28 mouse cellular contexts compared by ENCODE assay signal in genomic region chr12:12548688-12549087, GRCm38 (mm10).
DNase-seq lines count a peak whose midpoint lies in the region; ATAC-seq and TF ChIP-seq lines count a peak whose summit lies in the region.
"Had no signal": no experiment of that assay in that cellular context is flagged by ENCODE, and none has a peak within 500 bp of the region (broad histone marks: within the 10 kb centered on the region; RNA-seq: fewer than 3 reads in every experiment).

No protein-coding gene starts in this region.

- peak overlapping the region; percentile 48 for H3K27ac ChIP-seq in heart, embryonic 13.5 days (replicated peaks)
- no peak overlapping the region for H3K27ac ChIP-seq in lung, embryonic 14.5 days (ENCODE audit: low read depth)
- H3K27ac ChIP-seq in lung, postnatal 0 days (ENCODE audit: low read length): no peak overlapping the region
- H3K27ac ChIP-seq in embryonic fibroblast, embryonic 13.5 days (ENCODE audit: insufficient read depth, low read length): peak overlapping the region; percentile 61; the same call in 1 of the 2 replicates
- H3K27ac ChIP-seq in limb, embryonic 14.5 days (replicated peaks; ENCODE audit: low read depth, low read length): no peak overlapping the region
- H3K27ac ChIP-seq: embryonic facial prominence, embryonic 15.5 days; forebrain, embryonic 15.5 days; hindbrain, embryonic 12.5 days; hindbrain, postnatal 0 days; intestine, embryonic 15.5 days; kidney, postnatal 0 days; midbrain, embryonic 13.5 days; neural tube, embryonic 13.5 days had no signal

- no peak for ATAC-seq in heart, embryonic 13.5 days (ENCODE audit: extremely low read depth, insufficient number of reproducible peaks, low FRiP score, low TSS enrichment)
- ATAC-seq in lung, embryonic 14.5 days (ENCODE audit: insufficient read depth): peak; percentile 63
- ATAC-seq in lung, postnatal 0 days: no peak
- no peak for ATAC-seq in limb, embryonic 14.5 days (ENCODE audit: low FRiP score, low read depth)
- ATAC-seq: CD4-positive, CD25-positive, alpha-beta regulatory T cell, adult 4 months; forebrain, embryonic 15.5 days; hindbrain, postnatal 0 days; intestine, embryonic 15.5 days; midbrain, embryonic 13.5 days had no signal

- H3K4me3 ChIP-seq in heart, embryonic 13.5 days: no peak overlapping the region
- H3K4me3 ChIP-seq in lung, embryonic 14.5 days (ENCODE audit: low read depth, low read length): no peak overlapping the region
- no peak overlapping the region for H3K4me3 ChIP-seq in lung, postnatal 0 days (ENCODE audit: low read depth, low read length)
- H3K4me3 ChIP-seq in embryonic fibroblast, embryonic 13.5 days (ENCODE audit: insufficient read depth, low read length): no peak overlapping the region
- no peak overlapping the region for H3K4me3 ChIP-seq in limb, embryonic 14.5 days (replicated peaks; ENCODE audit: low read length)
- H3K4me3 ChIP-seq: embryonic facial prominence, embryonic 15.5 days; forebrain, embryonic 15.5 days; heart, embryonic 12.5 days; hindbrain, embryonic 12.5 days; intestine, embryonic 15.5 days; midbrain, embryonic 13.5 days; neural tube, embryonic 13.5 days had no signal

- DNase-seq in heart, adult 18-20 months: no peak
- DNase-seq in lung, embryonic 14.5 days: peak; percentile 23
- DNase-seq in lung, postnatal 0 days (ENCODE audit: low spot score): no peak
- peak; percentile 38 for DNase-seq in limb, embryonic 14.5 days (ENCODE audit: low spot score)
- no peak for DNase-seq in frontal cortex, adult 2 months (ENCODE audit: extremely low spot score in 1 of 2, low spot score in 1 of 2)
- DNase-seq: adrenal gland, postnatal 14 days; cerebellum, adult 11-12 months; cerebellum, adult 9-11 months; gastrocnemius, postnatal 10 days; heart, postnatal 36 days; kidney, adult 2 months; kidney, postnatal 4 days; liver; right cerebral cortex, postnatal 4 days; thymus, adult 2 months; thymus, postnatal 36 days had no signal

- no peak overlapping the region for H3K4me2 ChIP-seq in heart, embryonic 13.5 days
- H3K4me2 ChIP-seq in lung, embryonic 14.5 days: no peak overlapping the region
- H3K4me2 ChIP-seq in lung, postnatal 0 days (replicated peaks; ENCODE audit: low read depth, low read length): no peak overlapping the region
- no peak overlapping the region for H3K4me2 ChIP-seq in limb, embryonic 14.5 days (replicated peaks; ENCODE audit: low read depth, low read length, severe bottlenecking)
- H3K4me2 ChIP-seq: embryonic facial prominence, embryonic 15.5 days; forebrain, embryonic 15.5 days; heart, embryonic 12.5 days; hindbrain, embryonic 12.5 days; intestine, embryonic 15.5 days; midbrain, embryonic 13.5 days; neural tube, embryonic 13.5 days had no signal

- no peak for TF ChIP-seq CTCF in lung, embryonic 14.5 days (IDR thresholded peaks at IDR 0.05; ENCODE audit: low read depth)
- TF ChIP-seq CTCF in lung, postnatal 0 days (IDR thresholded peaks at IDR 0.05): no peak
- no peak for TF ChIP-seq CTCF in embryonic fibroblast, embryonic 13.5 days (IDR thresholded peaks at IDR 0.05; ENCODE audit: borderline replicate concordance, insufficient read depth, low read length)

- no peak overlapping the region for H3K9ac ChIP-seq in heart, embryonic 13.5 days
- no peak overlapping the region for H3K9ac ChIP-seq in lung, embryonic 14.5 days
- no peak overlapping the region for H3K9ac ChIP-seq in lung, postnatal 0 days (replicated peaks; ENCODE audit: low read depth)
- H3K9ac ChIP-seq in limb, embryonic 14.5 days (ENCODE audit: low read depth, low read length, severe bottlenecking): no peak overlapping the region
- H3K9ac ChIP-seq: embryonic facial prominence, embryonic 15.5 days; forebrain, embryonic 15.5 days; heart, embryonic 12.5 days; hindbrain, embryonic 12.5 days; intestine, embryonic 15.5 days; midbrain, embryonic 13.5 days; neural tube, embryonic 13.5 days had no signal

- whole genome bisulfite sequencing in heart, embryonic 13.5 days: 48% methylated on average over 2 of the region's 2 CpGs
- 15% methylated on average over 2 of the region's 2 CpGs for WGBS in lung, embryonic 14.5 days
- 30% methylated on average over 2 of the region's 2 CpGs for WGBS in lung, postnatal 0 days
- 21% methylated on average over 2 of the region's 2 CpGs for WGBS in limb, embryonic 14.5 days

- no peak for TF ChIP-seq POLR2A in embryonic fibroblast, embryonic 13.5 days (IDR thresholded peaks at IDR 0.05; ENCODE audit: low read depth, low read length)
- no peak for TF ChIP-seq POLR2A in limb, embryonic 14.5 days (IDR thresholded peaks at IDR 0.05; ENCODE audit: borderline replicate concordance, extremely low read depth, insufficient read depth, insufficient read length)

- no peaks in the 10 kb centered on the region for H3K27me3 ChIP-seq in heart, embryonic 13.5 days (replicated peaks)
- H3K27me3 ChIP-seq in lung, embryonic 14.5 days (ENCODE audit: insufficient read depth, low read length): no peaks in the 10 kb centered on the region
- no peaks in the 10 kb centered on the region for H3K27me3 ChIP-seq in lung, postnatal 0 days (replicated peaks; ENCODE audit: insufficient read depth, low read length)
- no peaks in the 10 kb centered on the region for H3K27me3 ChIP-seq in limb, embryonic 14.5 days (ENCODE audit: control insufficient read depth, insufficient read depth, low read length)
- H3K27me3 ChIP-seq: embryonic facial prominence, embryonic 15.5 days; forebrain, embryonic 15.5 days; heart, embryonic 12.5 days; hindbrain, embryonic 12.5 days; intestine, embryonic 15.5 days; midbrain, embryonic 13.5 days; neural tube, embryonic 13.5 days had no signal

- TF ChIP-seq EP300 in lung, postnatal 0 days (IDR thresholded peaks at IDR 0.05): no peak

- peaks cover 38% of the 10 kb centered on the region for H3K4me1 ChIP-seq in heart, embryonic 13.5 days
- no peaks in the 10 kb centered on the region for H3K4me1 ChIP-seq in lung, embryonic 14.5 days (ENCODE audit: insufficient read depth)
- H3K4me1 ChIP-seq in lung, postnatal 0 days (ENCODE audit: insufficient read depth, low read depth, low read length): no peaks in the 10 kb centered on the region
- peaks cover 7% of the 10 kb centered on the region for H3K4me1 ChIP-seq in embryonic fibroblast, embryonic 13.5 days (ENCODE audit: control insufficient read depth, insufficient read depth, low read length)
- H3K4me1 ChIP-seq in limb, embryonic 14.5 days (ENCODE audit: control insufficient read depth, insufficient read depth, low read length): no peaks in the 10 kb centered on the region; the same call in 1 of the 2 replicates
- H3K4me1 ChIP-seq: embryonic facial prominence, embryonic 15.5 days; forebrain, embryonic 15.5 days; hindbrain, embryonic 12.5 days; intestine, embryonic 15.5 days; midbrain, embryonic 13.5 days; neural tube, embryonic 13.5 days had no signal

- no peaks in the 10 kb centered on the region for H3K36me3 ChIP-seq in heart, embryonic 13.5 days
- no peaks in the 10 kb centered on the region for H3K36me3 ChIP-seq in lung, embryonic 14.5 days (ENCODE audit: insufficient read depth)
- H3K36me3 ChIP-seq in lung, postnatal 0 days (ENCODE audit: insufficient read depth, low read length): no peaks in the 10 kb centered on the region
- no peaks in the 10 kb centered on the region for H3K36me3 ChIP-seq in limb, embryonic 14.5 days (ENCODE audit: control insufficient read depth, insufficient read depth, low read length)
- H3K36me3 ChIP-seq: embryonic facial prominence, embryonic 15.5 days; forebrain, embryonic 15.5 days; heart, embryonic 12.5 days; hindbrain, embryonic 12.5 days; intestine, embryonic 15.5 days; midbrain, embryonic 13.5 days; neural tube, embryonic 13.5 days had no signal

- 0 out of 2 replicates have a peak, but pooled peaks cover 4% of the 10 kb centered on the region for H3K9me3 ChIP-seq in heart, embryonic 13.5 days
- H3K9me3 ChIP-seq in lung, embryonic 14.5 days (ENCODE audit: low read depth, low read length): no peaks in the 10 kb centered on the region
- H3K9me3 ChIP-seq in lung, postnatal 0 days (ENCODE audit: low read length): no peaks in the 10 kb centered on the region
- H3K9me3 ChIP-seq in limb, embryonic 14.5 days (ENCODE audit: control insufficient read depth, low read length): no peaks in the 10 kb centered on the region
- H3K9me3 ChIP-seq: embryonic facial prominence, embryonic 15.5 days; forebrain, embryonic 15.5 days; heart, embryonic 12.5 days; hindbrain, embryonic 12.5 days; intestine, embryonic 15.5 days; midbrain, embryonic 13.5 days; neural tube, embryonic 13.5 days had no signal

Comparison
In these comparisons a context has a peak if more than half of its experiments do, and no peak if none do; other contexts are left out.
1. DNase-seq: peak in lung, embryonic 14.5 days (single experiment) and limb, embryonic 14.5 days (single experiment); none in heart, adult 18-20 months (0 of 2), lung, postnatal 0 days (single experiment) and frontal cortex, adult 2 months (0 of 2).
2. H3K27ac ChIP-seq: peak in heart, embryonic 13.5 days (single experiment) and embryonic fibroblast, embryonic 13.5 days (single experiment); none in lung, embryonic 14.5 days (single experiment), lung, postnatal 0 days (single experiment) and limb, embryonic 14.5 days (single experiment).